Mouse (Mus musculus) stomach, embryonic 16.5 days (tissue): Measurements from ENCODE around the gene Aldh1a2. TPM values are rescaled to one million over a fixed set of nuclear protein-coding genes. Genes with fewer than 3 reads are reported as not detected.

ENCODE experiments used
- ATAC-seq: fragments of 200-750 bp; cut with Nextera tagmentation; 2 replicates; pipeline ENCODE4 v1.8.0; 2017; ENCODE audit warnings: moderate number of reproducible peaks, moderate TSS enrichment; ENCODE audit not compliant: insufficient read depth, low FRiP score
- H3K27ac ChIP-seq: fragments of 300-500 bp; sonication (generic); 2 replicates; pipeline ENCODE4 v1.5.1; 2014; ENCODE audit warnings: low read length
- H3K27me3 ChIP-seq: fragments of 300-500 bp; sonication (generic); 2 replicates; pipeline ENCODE4 v1.6.1; 2014; ENCODE audit warnings: low read length, control low read depth, mixed read lengths; ENCODE audit not compliant: control insufficient read depth, insufficient read depth
- H3K36me3 ChIP-seq: fragments of 300-500 bp; sonication (generic); 2 replicates; pipeline ENCODE4 v1.6.1; 2014; ENCODE audit warnings: low read length; ENCODE audit not compliant: control insufficient read depth, insufficient read depth
- H3K4me1 ChIP-seq: fragments of 300-500 bp; sonication (generic); 2 replicates; pipeline ENCODE4 v1.6.1; 2014; ENCODE audit warnings: low read length, control low read depth, mixed read lengths; ENCODE audit not compliant: control insufficient read depth, insufficient read depth
- H3K4me2 ChIP-seq: fragments of 300-500 bp; sonication (generic); 2 replicates; pipeline ENCODE4 v1.6.1; 2014; ENCODE audit warnings: low read depth, low read length, mixed read lengths
- H3K4me3 ChIP-seq: fragments of 300-500 bp; sonication (generic); replicated peaks from 2 replicates; pipeline ENCODE4 v1.5.1; 2014; ENCODE audit warnings: mild to moderate bottlenecking, low read length
- H3K9ac ChIP-seq: fragments of 300-500 bp; sonication (generic); 2 replicates; pipeline ENCODE4 v1.6.1; 2014; ENCODE audit warnings: low read length
- H3K9me3 ChIP-seq: fragments of 300-500 bp; sonication (generic); replicated peaks from 2 replicates; pipeline ENCODE4 v1.6.1; 2016; ENCODE audit warnings: low read length, control low read depth; ENCODE audit not compliant: control insufficient read depth
- WGBS: fragments of 180-500 bp; shearing (Covaris S2); extraction: QIAGEN DNeasy Blood & Tissue Kit; methylation state at CpG from one replicate; pipeline ENCODE4 v1.1.7; 2014; 5-methylcytosine and 5-hydroxymethylcytosine counted together
- polyA plus RNA-seq: library from polyadenylated mRNA; unstranded; fragments of >200 nt; fragmentation: Nextera tagmentation; extraction: Ambion mirVana; gene quantifications from 2 replicates; pipeline ENCODE4 v1.2.1, GENCODE M21; 2015

The Aldh1a2 gene
- polyA plus RNA-seq, 1 experiment from 2014 or later = 91.0 TPM

DNA sequence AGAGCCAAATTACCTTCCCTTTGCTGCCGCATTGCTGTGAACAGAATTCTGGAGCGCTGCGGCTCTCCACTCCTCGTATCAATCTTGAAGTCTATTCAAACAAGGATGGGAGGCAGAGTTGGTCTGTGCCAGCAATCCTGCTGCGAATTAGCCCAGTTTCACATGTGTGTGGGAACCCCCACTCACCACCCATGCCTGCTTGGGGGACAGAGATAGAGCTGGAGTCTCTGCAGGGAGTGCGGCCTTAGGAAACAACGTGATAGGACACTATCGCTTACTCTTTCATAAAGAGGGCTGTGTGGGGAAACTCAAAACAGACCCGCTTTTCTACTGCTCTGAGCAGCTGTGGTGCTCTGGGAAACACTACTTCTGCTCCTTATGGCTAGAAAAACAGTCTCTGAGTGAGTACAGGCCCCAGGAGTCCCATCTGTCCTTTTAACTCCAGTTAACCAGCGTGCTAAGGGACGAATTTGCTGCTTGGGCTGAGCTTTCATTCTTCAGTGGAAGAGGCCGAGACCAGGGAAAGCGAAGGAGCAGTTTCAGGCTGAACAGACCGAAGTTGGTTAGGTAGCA, 60.6 kb downstream of the Aldh1a2 start:
- Histone ChIP-seq H3K36me3 (no peaks in the 10 kb centered on the region), H3K27ac (no peak overlapping the region), H3K4me1 (no peaks in the 10 kb centered on the region), H3K9me3 (no peaks in the 10 kb centered on the region), H3K27me3 (no peaks in the 10 kb centered on the region), H3K4me2 (no peak overlapping the region), H3K9ac (no peak overlapping the region), H3K4me3 (no peak overlapping the region)
- 85% methylated on average over 14 of the region's 14 CpGs for whole genome bisulfite sequencing
- ATAC-seq = no peak

GRCm38 (mm10) chr9:71278741-71279140, 63.2 kb downstream of the Aldh1a2 start:
- Histone ChIP-seq H3K4me3 (no peak overlapping the region), H3K4me1 (no peaks in the 10 kb centered on the region), H3K36me3 (no peaks in the 10 kb centered on the region), H3K27me3 (no peaks in the 10 kb centered on the region), H3K9me3 (no peaks in the 10 kb centered on the region), H3K9ac (no peak overlapping the region), H3K4me2 (no peak overlapping the region), H3K27ac (no peak overlapping the region)
- 82% methylated on average over 4 of the region's 4 CpGs for WGBS
- no peak for ATAC-seq

DNA sequence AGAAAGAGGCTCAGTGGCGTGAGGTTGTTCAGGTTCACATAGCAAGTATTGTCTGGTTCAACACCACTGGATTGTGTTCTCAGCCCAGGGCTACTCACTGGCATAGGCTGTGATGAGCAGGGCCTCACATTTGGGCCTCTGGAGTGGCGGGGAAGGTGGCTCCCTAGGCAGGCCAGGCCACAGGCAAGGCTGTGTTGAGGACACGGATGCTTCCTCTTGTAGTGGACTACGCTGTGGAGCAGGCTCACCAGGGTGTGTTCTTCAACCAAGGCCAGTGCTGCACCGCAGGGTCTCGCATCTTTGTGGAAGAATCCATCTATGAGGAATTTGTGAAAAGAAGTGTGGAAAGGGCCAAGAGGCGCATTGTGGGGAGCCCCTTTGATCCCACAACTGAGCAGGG, 67.6 kb downstream of the Aldh1a2 start:
- Histone ChIP-seq H3K4me3 (no peak overlapping the region), H3K9ac (no peak overlapping the region), H3K36me3 (no peaks in the 10 kb centered on the region), H3K27me3 (no peaks in the 10 kb centered on the region), H3K9me3 (no peaks in the 10 kb centered on the region), H3K4me1 (no peaks in the 10 kb centered on the region), H3K27ac (no peak overlapping the region), H3K4me2 (no peak overlapping the region)
- WGBS = 89% methylated on average over 7 of the region's 7 CpGs
- ATAC-seq = no peak

DNA sequence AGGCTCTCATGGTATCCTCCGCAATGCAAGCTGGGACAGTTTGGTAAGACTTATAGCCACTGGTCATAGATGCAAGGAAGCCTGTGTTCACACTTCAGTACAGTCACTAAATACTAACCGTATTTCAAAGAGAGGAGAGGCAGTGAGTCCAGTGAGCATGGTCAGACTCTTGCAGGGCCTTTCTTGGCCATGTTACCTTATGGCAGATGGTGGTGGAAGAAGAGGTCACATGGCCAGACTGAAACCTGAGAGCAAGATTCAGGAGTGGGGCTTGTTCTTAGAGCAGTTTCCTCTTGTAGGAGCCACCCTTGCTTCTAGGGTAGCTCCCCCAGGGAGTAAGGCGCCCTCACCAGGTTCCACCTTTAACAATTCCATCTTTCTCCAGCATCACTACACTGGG, 69.6 kb downstream of the Aldh1a2 start:
- H3K4me3 ChIP-seq = no peak overlapping the region
- H3K36me3 ChIP-seq = no peaks in the 10 kb centered on the region
- WGBS = 95% methylated on average over 3 of the region's 3 CpGs
- H3K9ac ChIP-seq = no peak overlapping the region
- ATAC-seq = no peak
- H3K9me3 ChIP-seq = no peaks in the 10 kb centered on the region
- H3K27ac ChIP-seq = no peak overlapping the region
- no peaks in the 10 kb centered on the region for H3K27me3 ChIP-seq
- no peaks in the 10 kb centered on the region for H3K4me1 ChIP-seq
- H3K4me2 ChIP-seq = no peak overlapping the region

GRCm38 (mm10) chr9:71286420-71286819, 70.8 kb downstream of the Aldh1a2 start:
- Histone ChIP-seq H3K27me3 (no peaks in the 10 kb centered on the region), H3K36me3 (no peaks in the 10 kb centered on the region), H3K4me1 (no peaks in the 10 kb centered on the region), H3K27ac (no peak overlapping the region), H3K4me2 (no peak overlapping the region), H3K4me3 (no peak overlapping the region), H3K9me3 (no peaks in the 10 kb centered on the region), H3K9ac (no peak overlapping the region)
- 92% methylated on average over 9 of the region's 9 CpGs for WGBS
- no peak for ATAC-seq

DNA sequence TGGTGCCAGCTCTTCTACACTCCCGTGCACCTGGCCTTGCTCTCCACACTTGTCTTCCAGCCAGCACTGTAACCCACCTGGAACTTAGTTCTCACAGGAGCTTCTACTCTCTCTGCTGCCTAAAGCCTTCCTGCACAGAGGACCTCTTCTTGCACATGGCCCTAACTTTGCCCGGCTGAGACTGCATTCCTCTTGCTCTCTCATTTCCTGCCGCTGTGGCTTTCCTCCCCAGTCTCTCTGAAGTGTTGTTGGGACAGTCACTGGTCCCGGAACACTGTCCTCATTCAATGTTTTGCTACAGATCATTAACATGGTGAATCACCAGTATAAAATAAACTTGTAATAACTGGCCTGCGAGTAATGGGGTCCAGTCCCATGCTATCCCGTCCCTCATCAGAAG, 73.1 kb downstream of the Aldh1a2 start:
- ATAC-seq = no peak
- Histone ChIP-seq H3K36me3 (no peaks in the 10 kb centered on the region), H3K27me3 (no peaks in the 10 kb centered on the region), H3K27ac (no peak overlapping the region), H3K4me3 (no peak overlapping the region), H3K4me1 (no peaks in the 10 kb centered on the region), H3K9ac (no peak overlapping the region), H3K9me3 (no peaks in the 10 kb centered on the region), H3K4me2 (no peak overlapping the region)
- WGBS = 69% methylated on average over 6 of the region's 6 CpGs

DNA sequence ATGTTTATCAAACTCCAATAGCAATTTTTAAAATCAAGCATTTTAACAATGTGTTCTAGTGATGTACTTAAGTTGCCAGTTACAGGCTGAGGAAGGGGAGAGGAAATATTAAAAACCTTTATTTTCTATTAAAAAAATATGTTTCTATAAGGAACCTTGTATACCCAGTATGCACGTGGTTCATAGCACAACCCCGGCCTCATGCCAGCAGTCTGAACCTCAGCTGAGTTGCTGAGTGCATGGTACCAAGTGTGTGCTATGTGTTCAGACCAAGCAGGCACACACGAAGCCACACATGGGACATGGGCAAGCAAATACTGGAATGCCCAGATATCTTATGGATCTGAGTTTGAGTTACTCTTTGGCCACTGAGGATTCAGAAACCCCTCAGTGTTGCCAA, 74.2 kb downstream of the Aldh1a2 start:
- H3K27ac ChIP-seq = no peak overlapping the region
- no peaks in the 10 kb centered on the region for H3K9me3 ChIP-seq
- 89% methylated on average over 3 of the region's 3 CpGs for WGBS
- ATAC-seq = no peak
- H3K36me3 ChIP-seq = no peaks in the 10 kb centered on the region
- no peak overlapping the region for H3K9ac ChIP-seq
- H3K4me1 ChIP-seq = no peaks in the 10 kb centered on the region
- no peak overlapping the region for H3K4me2 ChIP-seq
- no peaks in the 10 kb centered on the region for H3K27me3 ChIP-seq
- no peak overlapping the region for H3K4me3 ChIP-seq

DNA sequence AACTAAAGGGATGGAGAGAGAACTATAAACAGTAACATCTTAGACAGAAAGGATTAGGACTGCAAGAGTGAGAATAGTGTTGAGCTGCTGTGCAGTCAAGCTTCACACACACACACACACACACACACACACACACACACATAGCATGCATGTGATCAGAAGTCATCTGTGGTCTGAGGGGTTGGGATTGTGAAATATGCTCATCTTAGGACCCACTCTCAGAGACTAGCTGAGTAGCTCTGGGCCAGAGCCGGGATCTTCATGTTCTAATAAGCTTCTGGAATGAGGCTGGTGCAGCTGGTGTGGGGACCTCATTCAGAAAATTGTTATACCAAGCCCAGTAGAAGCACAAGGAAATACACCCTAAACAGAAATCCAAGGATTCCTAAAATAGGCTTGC, 75.1 kb downstream of the Aldh1a2 start:
- WGBS = 88% methylated on average over 1 of the region's 1 CpGs
- no peak overlapping the region for H3K27ac ChIP-seq
- H3K9ac ChIP-seq = no peak overlapping the region
- H3K4me1 ChIP-seq = no peaks in the 10 kb centered on the region
- H3K36me3 ChIP-seq = no peaks in the 10 kb centered on the region
- H3K4me2 ChIP-seq = no peak overlapping the region
- no peaks in the 10 kb centered on the region for H3K27me3 ChIP-seq
- H3K9me3 ChIP-seq = no peaks in the 10 kb centered on the region
- H3K4me3 ChIP-seq = no peak overlapping the region
- no peak for ATAC-seq

DNA sequence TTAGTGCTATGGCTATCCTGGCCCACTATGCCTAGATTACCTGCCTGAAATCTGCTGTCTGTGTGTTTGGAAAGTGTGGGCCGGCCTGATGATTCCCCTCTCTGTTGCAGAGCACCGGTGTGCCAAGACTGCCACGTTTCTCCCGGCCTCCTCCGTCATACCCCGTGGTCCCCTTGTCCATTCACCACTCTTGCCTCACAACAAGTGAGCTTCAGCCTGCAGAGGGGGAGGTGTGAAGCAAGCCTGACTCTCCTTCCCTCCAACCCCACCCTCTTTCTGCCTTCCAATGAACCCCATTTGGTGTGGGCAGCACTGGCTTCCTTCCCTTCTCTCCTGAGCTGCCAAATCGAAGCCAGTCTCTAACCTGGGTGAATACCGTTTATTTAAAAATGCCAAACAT, 79.9 kb downstream of the Aldh1a2 start:
- no peaks in the 10 kb centered on the region for H3K4me1 ChIP-seq
- H3K9ac ChIP-seq = no peak overlapping the region
- no peak overlapping the region for H3K4me3 ChIP-seq
- H3K27me3 ChIP-seq = no peaks in the 10 kb centered on the region
- no peak for ATAC-seq
- H3K4me2 ChIP-seq = no peak overlapping the region
- H3K36me3 ChIP-seq = no peaks in the 10 kb centered on the region
- WGBS = 60% methylated on average over 8 of the region's 8 CpGs
- H3K27ac ChIP-seq = no peak overlapping the region
- no peaks in the 10 kb centered on the region for H3K9me3 ChIP-seq

DNA sequence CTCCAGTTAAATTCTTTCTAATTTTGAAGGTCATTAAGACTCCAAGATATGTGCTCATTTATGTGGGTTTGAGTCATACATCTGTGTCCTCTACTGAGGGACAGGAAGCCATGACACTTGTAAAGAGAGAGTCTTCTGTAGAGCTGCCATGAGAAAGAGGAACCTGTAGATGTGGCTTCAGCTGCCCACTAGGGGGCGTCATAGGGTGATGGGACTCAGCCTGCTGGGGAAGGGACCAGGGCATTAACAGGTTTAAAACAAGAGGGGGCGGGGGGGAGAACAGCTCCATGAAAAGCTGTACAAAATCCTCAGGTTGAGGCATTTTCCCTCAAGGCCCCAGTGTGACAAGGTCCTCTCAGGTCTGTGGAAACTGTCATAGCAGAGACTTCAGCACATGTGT, 88.0 kb downstream of the Aldh1a2 start:
- no peaks in the 10 kb centered on the region for H3K4me1 ChIP-seq
- ATAC-seq = no peak
- H3K27ac ChIP-seq = no peak overlapping the region
- H3K4me2 ChIP-seq = no peak overlapping the region
- no peak overlapping the region for H3K9ac ChIP-seq
- no peaks in the 10 kb centered on the region for H3K9me3 ChIP-seq
- H3K4me3 ChIP-seq = no peak overlapping the region
- H3K27me3 ChIP-seq = no peaks in the 10 kb centered on the region
- 49% methylated on average over 2 of the region's 2 CpGs for WGBS
- H3K36me3 ChIP-seq = no peaks in the 10 kb centered on the region
